Mouse (Mus musculus): Measurements from ENCODE around the gene Plcb3. TPM values are rescaled to one million over a fixed set of nuclear protein-coding genes. Genes with fewer than 3 reads are reported as not detected.

The Plcb3 gene
- polyA plus RNA-seq, 1 experiment from 2014 or later: 33.6 TPM

GRCm38 (mm10) chr19:6996006-6996405 lies 19.7 kb upstream of the Plcb3 start, which contains the start of the genes Nudt22 and Trpt1:
Nudt22 (minus strand) TSS chr19:6996117.
Trpt1 (plus strand) TSS chr19:6996131.
- Histone ChIP-seq H3K9ac (replicated peaks; ENCODE audit: low read depth) (peak within 1 kb of the TSS; percentile 48), H3K36me3 (ENCODE audit: insufficient read depth, low read length) (no peaks in the 10 kb centered on the region), H3K9me3 (ENCODE audit: low read length) (no peaks in the 10 kb centered on the region), H3K4me2 (replicated peaks; ENCODE audit: low read depth, low read length) (peak within 1 kb of the TSS; percentile 72), H3K27ac (ENCODE audit: low read length) (peak within 1 kb of the TSS; percentile 62), H3K4me1 (ENCODE audit: insufficient read depth, low read depth, low read length) (peaks cover 21% of the 10 kb centered on the region; the same call in 1 of the 2 replicates), H3K4me3 (ENCODE audit: low read depth, low read length) (peak within 1 kb of the TSS; percentile 48), H3K27me3 (replicated peaks; ENCODE audit: insufficient read depth, low read length) (no peaks in the 10 kb centered on the region)
- TF ChIP-seq EP300 (IDR thresholded peaks at IDR 0.05): no peak; the same call in 1 of the 2 replicates
- TF ChIP-seq CTCF (IDR thresholded peaks at IDR 0.05): no peak
- DNase-seq (ENCODE audit: low spot score) (peak; percentile 96), ATAC-seq (peak; percentile 83)
- WGBS: 0% methylated on average over 22 of the region's 24 CpGs

- H3K9me3 ChIP-seq (ENCODE audit: low read length): no peaks in the 10 kb centered on the region
- peaks cover 21% of the 10 kb centered on the region; the same call in 1 of the 2 replicates for H3K4me1 ChIP-seq (ENCODE audit: insufficient read depth, low read depth, low read length)
- peak overlapping the region; percentile 48 for H3K4me3 ChIP-seq (ENCODE audit: low read depth, low read length)
- H3K27me3 ChIP-seq (replicated peaks; ENCODE audit: insufficient read depth, low read length): no peaks in the 10 kb centered on the region
- peak overlapping the region; percentile 48 for H3K9ac ChIP-seq (replicated peaks; ENCODE audit: low read depth)
- H3K27ac ChIP-seq (ENCODE audit: low read length): 0 out of 2 replicates have a peak overlapping the region, but pooled peaks have one; percentile 47
- DNase-seq (ENCODE audit: low spot score): no peak
- H3K4me2 ChIP-seq (replicated peaks; ENCODE audit: low read depth, low read length): peak overlapping the region; percentile 72
- 45% methylated on average over 20 of the region's 21 CpGs for WGBS
- TF ChIP-seq CTCF (IDR thresholded peaks at IDR 0.05) (no peak; the same call in 1 of the 2 replicates), EP300 (IDR thresholded peaks at IDR 0.05) (no peak)
- H3K36me3 ChIP-seq (ENCODE audit: insufficient read depth, low read length): no peaks in the 10 kb centered on the region
- ATAC-seq: no peak
These were observed 19.2 kb upstream of the Plcb3 start for GRCm38 (mm10) chr19:6995255-6995991.

GRCm38 (mm10) chr19:6994489-6994888 lies 18.2 kb upstream of the Plcb3 start:
- WGBS: 80% methylated on average over 8 of the region's 8 CpGs
- Histone ChIP-seq H3K27ac (ENCODE audit: low read length) (no peak overlapping the region), H3K4me1 (ENCODE audit: insufficient read depth, low read depth, low read length) (peaks cover 21% of the 10 kb centered on the region; the same call in 1 of the 2 replicates), H3K4me2 (replicated peaks; ENCODE audit: low read depth, low read length) (no peak overlapping the region), H3K36me3 (ENCODE audit: insufficient read depth, low read length) (no peaks in the 10 kb centered on the region), H3K4me3 (ENCODE audit: low read depth, low read length) (no peak overlapping the region), H3K9me3 (ENCODE audit: low read length) (no peaks in the 10 kb centered on the region), H3K9ac (replicated peaks; ENCODE audit: low read depth) (no peak overlapping the region), H3K27me3 (replicated peaks; ENCODE audit: insufficient read depth, low read length) (no peaks in the 10 kb centered on the region)
- ATAC-seq: no peak
- no peak for DNase-seq (ENCODE audit: low spot score)
- TF ChIP-seq EP300 (IDR thresholded peaks at IDR 0.05) (no peak), CTCF (IDR thresholded peaks at IDR 0.05) (no peak)

GRCm38 (mm10) chr19:6994002-6994401 lies 17.7 kb upstream of the Plcb3 start:
- TF ChIP-seq CTCF (IDR thresholded peaks at IDR 0.05): no peak
- no peak for TF ChIP-seq EP300 (IDR thresholded peaks at IDR 0.05)
- WGBS: 71% methylated on average over 8 of the region's 8 CpGs
- no peaks in the 10 kb centered on the region for H3K36me3 ChIP-seq (ENCODE audit: insufficient read depth, low read length)
- H3K9me3 ChIP-seq (ENCODE audit: low read length): no peaks in the 10 kb centered on the region
- ATAC-seq (no peak), DNase-seq (ENCODE audit: low spot score) (no peak)
- H3K4me3 ChIP-seq (ENCODE audit: low read depth, low read length): no peak overlapping the region
- H3K4me2 ChIP-seq (replicated peaks; ENCODE audit: low read depth, low read length): no peak overlapping the region
- H3K4me1 ChIP-seq (ENCODE audit: insufficient read depth, low read depth, low read length): peaks cover 21% of the 10 kb centered on the region; the same call in 1 of the 2 replicates
- no peak overlapping the region for H3K27ac ChIP-seq (ENCODE audit: low read length)
- H3K9ac ChIP-seq (replicated peaks; ENCODE audit: low read depth): no peak overlapping the region
- no peaks in the 10 kb centered on the region for H3K27me3 ChIP-seq (replicated peaks; ENCODE audit: insufficient read depth, low read length)

GRCm38 (mm10) chr19:6993011-6993770 lies 16.9 kb upstream of the Plcb3 start:
- Histone ChIP-seq H3K9ac (replicated peaks; ENCODE audit: low read depth) (0 out of 2 replicates have a peak overlapping the region, but pooled peaks have one; percentile 9), H3K27ac (ENCODE audit: low read length) (peak overlapping the region; percentile 40; the same call in 1 of the 2 replicates), H3K4me3 (ENCODE audit: low read depth, low read length) (peak overlapping the region; percentile 48), H3K27me3 (replicated peaks; ENCODE audit: insufficient read depth, low read length) (no peaks in the 10 kb centered on the region), H3K4me2 (replicated peaks; ENCODE audit: low read depth, low read length) (peak overlapping the region; percentile 93), H3K9me3 (ENCODE audit: low read length) (no peaks in the 10 kb centered on the region), H3K4me1 (ENCODE audit: insufficient read depth, low read depth, low read length) (peaks cover 21% of the 10 kb centered on the region; the same call in 1 of the 2 replicates), H3K36me3 (ENCODE audit: insufficient read depth, low read length) (no peaks in the 10 kb centered on the region)
- DNase-seq (ENCODE audit: low spot score) (no peak), ATAC-seq (no peak)
- TF ChIP-seq EP300 (IDR thresholded peaks at IDR 0.05) (no peak), CTCF (IDR thresholded peaks at IDR 0.05) (no peak; the same call in 1 of the 2 replicates)
- WGBS: 62% methylated on average over 14 of the region's 14 CpGs
